Mouse (Mus musculus): ENCODE measurements around the gene Irf2. TPM values are rescaled to one million over a fixed set of nuclear protein-coding genes. Genes with fewer than 3 reads are reported as not detected.
A peak's percentile ranks its signal among the peaks of the same experiment; 100 is the strongest.

Gene Irf2
- total RNA-seq, 2 experiments from 2014 or later, result 56.2 to 62.9 TPM

DNA sequence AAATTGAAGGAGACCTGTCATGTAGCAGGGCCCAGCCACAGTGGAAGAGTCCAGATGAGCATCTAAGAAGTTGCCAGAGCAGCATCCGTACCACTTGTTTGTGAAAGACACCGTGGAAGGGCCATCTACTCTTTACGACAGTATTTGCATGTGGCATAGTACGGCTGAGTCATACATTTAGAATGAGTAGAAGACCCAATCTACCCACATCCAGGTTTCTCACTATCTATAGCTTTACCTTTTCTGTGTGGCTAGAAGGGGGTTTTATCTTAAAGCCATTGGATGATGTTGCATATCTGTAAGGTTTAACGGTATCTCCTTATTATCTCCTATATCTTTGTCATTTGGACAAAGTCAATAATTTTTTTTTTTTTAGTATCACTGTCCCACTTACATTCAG is 59.7 kb downstream of the Irf2 start:
- no peak for DNase-seq (ENCODE audit: low spot score in 2 of 2)

DNA sequence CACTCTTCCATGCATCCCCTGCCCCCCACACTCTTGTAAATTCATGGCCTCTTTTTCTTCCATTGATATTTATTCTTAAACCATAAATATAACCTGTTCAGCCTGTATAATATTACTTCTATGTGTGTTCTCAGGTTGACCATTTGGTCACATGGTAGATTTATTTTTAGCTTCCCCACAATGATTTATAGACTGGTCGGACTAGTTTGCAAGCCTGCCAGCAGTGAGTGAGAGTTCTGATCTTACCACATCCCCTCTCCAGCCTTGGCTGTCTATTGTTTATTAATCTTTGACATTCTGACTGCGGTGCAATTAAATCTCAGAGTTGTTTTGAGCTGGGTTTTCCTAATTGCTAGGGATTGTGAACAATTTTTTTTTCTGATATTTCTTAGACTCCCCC is 60.2 kb downstream of the Irf2 start:
- DNase-seq (ENCODE audit: low spot score in 2 of 2), result no peak

DNA sequence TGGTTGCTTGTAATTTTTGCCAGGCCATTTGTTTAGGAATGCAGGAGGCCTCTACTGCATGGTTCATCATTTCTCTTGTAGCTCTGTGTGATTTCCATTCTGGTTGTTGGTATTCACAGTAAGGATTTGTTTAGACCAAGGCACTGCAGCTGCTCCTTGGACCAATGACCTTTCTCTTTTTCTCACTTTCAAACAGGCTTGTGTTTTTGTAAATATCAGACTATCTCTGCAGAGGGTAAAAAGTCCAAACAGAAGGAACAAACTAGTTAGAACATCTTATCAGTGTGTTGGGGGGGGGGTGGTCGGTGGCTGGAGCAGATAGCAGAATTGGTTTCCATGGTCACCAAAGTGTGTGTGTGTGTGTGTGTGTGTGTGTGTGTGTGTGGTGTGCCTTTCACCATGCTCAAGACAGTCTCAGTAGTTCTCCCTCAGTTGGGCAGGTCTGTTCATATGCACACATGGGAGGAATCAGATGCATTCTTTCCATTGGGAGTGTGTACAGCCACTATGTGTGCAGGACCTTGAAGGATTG is 61.7 kb downstream of the Irf2 start:
- no peak for DNase-seq (ENCODE audit: low spot score in 2 of 2)

DNA sequence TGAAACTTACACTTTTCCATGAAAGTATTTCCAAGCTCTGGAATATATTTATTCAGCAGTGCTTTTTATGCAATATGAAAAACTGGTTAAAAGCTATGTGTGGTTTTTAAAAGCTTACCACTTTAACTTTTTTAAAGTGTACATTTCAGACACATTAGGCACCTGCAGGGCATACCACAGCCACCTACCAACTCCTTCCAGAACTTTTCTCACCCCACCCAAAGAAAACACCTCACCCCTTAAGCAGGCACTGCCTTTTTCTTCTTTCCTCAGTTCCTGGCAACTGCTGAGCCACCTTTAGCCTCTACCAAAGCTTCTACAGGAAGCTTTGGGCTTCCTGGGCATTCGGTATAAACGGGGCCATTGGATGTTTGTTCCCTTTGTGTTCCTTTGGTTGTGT is 62.5 kb downstream of the Irf2 start:
- DNase-seq (ENCODE audit: low spot score in 2 of 2), result no peak

DNA sequence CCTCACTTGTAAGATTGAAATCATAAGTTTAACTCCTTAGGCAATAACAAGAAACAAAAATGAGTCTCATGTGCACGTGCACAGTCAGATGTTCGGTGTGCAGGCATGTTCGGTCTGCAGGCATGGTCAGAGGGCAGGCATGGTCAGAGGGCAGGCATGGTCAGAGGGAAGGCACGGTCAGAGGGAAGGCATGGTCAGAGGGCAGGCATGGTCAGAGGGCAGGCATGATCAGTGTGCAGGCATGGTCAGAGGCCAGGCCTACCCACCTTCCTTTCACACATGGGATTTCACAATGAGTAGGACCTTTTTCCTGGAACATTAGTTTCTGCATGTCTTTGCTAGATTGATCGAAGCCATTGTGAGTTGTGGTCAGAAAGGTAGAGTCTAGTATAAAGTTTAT is 65.2 kb downstream of the Irf2 start:
- DNase-seq (ENCODE audit: low spot score in 2 of 2), result no peak

DNA sequence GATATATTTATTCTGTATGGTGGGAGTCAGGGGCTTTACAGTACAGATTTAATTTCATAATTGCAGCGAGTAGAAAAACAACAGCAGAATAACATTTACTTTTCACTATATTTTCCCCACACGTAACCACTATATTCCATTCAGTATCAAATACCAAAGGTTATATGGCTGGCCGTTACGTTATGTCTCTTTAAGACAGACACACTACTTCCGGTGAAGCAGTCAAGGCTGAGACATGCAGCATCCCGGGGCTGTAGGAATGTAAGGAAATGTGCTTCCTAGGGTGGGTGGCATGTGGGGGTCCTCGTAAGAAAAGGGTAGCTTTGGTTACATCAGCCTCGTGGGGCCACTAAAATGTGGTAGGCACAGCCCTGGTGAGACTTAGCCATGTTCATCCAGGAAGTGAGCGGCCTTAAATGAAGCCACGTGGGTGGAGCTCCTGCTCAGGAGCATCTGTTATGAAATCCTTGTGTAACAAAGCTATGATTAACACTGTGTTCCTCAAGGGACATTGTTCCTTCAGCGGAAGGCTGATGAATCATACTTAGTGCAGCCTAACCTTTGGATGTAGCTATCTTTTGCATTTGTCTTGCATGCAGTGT is 71.6 kb downstream of the Irf2 start:
- peak in 1 of 2 experiments; percentile 10 for DNase-seq (ENCODE audit: low spot score in 2 of 2)

DNA sequence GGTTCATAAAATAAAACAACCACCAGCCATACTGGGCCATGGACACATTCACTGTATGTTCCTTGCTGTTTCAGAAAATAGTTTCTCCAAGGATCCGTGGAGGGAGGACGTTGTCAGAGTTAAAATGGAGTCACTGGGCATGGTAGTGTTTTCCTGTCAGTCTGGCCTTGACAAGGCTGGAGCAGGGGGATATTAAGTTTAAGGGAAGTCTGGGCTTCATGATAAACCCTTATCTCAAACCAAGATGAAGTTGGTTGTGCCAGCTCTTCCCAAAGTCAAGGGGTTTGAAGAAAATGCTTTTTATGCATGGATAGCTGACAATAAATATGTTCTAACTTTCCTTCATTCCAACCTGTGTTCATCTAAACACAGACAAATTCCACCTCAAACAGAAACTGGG is 72.4 kb downstream of the Irf2 start:
- no peak for DNase-seq (ENCODE audit: low spot score in 2 of 2)

DNA sequence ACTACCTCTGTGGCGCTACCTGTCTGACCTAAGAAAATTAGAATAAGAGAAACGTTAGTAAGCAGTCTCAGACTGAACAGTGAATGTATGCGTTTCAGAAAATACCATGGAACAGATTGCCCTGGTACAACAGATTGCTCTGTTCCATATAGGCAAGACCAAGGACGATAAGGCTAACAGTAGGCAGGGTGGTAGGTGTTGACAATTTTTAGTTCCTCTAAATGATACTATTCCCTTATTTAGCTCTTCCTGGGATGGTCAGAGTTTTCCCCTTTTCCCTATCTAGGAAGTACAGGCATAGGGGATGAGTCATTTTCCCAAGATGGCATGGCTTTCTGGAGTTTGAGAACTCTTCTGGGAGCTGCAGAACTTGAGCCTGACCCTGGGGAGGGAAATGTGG is 73.4 kb downstream of the Irf2 start:
- DNase-seq (ENCODE audit: low spot score in 2 of 2), result no peak

DNA sequence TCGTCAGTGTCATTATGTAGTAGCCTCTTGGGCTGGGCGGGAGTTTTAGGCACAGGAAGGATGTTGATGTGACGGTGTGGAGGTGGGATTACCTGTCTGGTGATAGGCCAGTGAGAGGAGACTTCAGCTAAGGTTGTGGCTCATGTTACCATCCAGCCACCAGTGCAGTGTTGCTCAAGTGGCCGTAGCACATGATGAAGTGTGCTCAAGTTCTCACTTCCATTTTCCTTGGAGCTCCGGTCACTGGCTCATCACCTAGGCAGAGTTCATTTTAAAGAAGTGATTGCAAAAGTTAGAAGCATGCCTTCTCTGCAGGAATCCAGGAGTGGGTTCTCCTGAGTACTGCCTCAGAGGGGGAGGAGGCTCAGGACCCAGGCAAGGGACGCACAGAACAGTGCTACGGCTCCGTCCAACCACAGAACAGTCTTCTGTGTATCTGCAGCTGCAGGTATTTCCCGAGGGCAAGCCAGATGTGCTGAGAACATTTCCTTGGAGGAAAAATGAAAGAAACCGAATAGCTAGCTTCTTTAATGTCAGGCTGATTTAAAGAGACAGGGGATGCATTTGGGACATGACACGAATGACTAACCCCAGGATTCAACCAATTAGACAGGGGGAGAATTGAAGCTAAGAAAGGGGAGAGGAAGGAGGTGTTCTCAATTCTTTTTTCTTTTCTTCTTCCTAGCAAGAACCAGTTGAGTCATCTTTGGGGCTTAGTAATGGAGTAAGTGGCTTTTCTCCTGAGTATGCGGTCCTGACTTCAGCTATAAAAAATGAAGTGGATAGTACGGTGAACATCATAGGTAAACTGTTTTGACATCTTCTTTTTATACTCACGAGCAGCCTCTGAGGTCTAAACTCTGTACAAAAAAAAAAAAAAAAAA is 78.8 kb downstream of the Irf2 start:
- no peak for DNase-seq (ENCODE audit: low spot score in 2 of 2)

DNA sequence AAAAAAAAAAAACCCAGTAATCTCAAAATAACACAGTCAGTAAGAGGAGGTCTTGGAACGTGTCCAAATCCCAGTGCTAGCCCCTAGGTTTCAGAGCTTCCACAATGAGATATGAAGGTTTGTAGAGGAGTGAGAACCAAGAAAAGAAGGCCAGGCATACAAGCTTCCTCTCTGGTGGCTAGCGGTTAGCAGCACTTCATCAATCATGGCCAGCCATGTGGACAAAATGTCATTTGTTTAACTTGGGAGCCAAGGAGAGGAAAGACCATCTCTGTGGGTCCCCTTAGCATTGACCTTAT is 79.4 kb downstream of the Irf2 start:
- DNase-seq (ENCODE audit: low spot score in 2 of 2), result no peak

DNA sequence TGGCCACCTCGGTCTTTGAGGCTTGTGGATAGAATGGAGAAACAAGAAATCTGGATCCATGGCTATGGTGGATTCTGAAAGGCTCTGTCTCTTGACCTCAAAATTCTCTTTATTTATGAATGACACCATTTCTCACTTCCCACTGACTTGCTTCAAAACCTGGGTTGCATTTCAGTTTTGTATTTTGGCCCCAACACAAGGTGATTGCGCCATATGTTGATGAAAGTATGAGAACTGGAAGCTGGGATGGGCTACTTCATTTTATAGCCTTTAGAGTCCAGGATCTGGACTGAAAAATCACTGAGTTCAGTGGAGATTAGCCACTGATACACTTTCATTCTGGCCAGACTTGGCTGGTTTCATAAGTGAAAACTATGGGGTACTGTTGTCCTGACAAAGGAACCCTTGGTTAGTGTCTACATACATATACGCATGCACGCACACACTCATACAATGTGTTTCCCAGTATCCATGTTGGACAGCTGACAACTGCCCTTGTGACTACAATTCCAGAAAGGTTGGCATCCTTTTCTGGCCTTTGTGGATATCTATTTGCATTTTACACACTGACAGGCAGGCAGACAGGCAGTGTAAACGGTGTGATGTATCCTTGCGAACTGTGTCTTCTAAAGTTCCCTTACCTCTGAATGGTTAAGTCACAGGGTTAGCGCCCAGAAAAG is 89.3 kb downstream of the Irf2 start:
- no peak for DNase-seq (ENCODE audit: low spot score in 2 of 2)

DNA sequence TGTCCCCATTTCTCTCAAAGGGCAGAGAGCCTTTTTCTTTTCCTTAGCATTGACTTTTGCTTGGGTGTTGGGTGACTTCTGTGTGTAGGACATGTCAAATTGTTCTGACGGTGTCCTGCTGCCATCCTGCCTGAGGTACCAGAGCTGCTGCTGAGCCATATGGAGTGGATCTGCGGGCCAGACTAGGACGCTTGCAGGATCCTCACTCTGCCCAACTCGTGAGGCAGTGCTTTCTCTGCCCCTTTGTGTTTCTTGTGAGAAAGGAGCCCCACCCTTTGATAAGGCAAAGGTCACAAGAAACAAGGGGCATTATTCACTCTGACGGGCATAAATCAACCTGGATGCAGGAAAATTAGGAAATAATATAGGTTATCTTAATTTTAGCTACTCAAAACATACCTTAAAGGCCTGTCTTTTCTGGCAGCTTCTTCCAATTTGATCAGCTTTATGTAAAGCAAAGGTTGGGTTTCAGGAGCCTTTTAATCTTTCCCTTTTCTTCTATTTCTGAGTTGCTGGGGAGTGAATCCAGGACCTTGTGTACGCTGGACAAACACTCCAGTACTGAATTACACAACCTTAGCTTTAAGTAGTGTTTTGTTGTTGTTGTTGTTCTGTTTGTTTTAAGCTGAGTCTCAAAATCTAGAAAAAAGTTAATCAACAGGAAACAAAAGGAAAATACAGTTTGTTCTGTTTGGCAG is 90.0 kb downstream of the Irf2 start:
- no peak for DNase-seq (ENCODE audit: low spot score in 2 of 2)

DNA sequence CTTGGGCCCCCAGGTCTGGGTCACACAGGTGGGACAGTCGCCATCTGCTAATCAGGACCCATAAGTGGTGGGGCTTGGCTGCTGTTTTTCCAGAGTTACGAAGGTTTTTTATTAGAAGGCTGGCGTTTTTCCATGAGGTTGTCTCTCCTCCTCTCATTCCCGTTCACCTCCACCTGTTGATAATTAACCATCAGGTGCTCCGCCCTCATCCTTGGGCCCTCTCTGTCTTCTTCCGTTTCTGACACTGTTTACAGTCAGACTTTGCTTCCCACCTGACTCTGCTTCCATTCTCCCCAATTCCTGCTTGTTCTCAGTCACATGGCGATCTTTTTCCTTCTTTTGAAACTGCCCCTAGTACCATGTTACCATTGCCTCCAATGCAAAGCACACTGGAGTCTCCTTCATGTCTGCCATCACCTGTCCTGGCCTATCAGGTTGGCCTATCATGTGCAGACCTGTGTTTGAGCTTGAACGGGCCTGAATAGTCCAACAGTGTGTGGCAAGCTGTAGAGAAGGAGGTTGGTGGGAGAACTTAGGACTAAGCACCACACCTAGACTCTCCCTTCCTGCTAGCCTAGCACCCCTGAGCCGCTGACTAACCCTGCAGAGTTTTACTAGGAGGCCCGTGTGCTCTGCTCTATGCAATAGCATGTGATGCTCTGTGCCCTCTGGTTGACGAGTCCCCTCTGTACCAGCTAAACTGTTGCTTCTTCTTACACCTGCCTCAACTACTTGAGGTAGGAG is 90.8 kb downstream of the Irf2 start:
- DNase-seq (ENCODE audit: low spot score in 2 of 2), result no peak

DNA sequence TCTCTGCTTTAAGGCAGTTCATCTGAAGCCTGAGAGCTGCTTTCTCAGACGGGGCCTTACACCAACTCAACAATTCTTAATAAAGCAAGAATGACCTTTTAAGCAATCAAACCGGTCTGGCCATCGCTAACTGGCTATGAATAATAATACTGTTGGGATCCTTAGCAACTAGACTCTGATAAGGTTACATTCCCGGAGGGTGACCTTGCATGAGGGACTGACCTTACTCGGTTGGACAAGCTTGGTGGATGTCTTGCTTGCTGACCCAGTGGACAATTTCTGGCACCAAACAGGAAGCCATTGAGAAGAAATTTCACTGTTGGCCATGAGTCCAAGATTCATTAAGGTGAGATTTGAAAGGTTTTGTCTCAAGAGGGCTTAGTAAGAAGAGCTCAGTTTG is 92.4 kb downstream of the Irf2 start:
- DNase-seq (ENCODE audit: low spot score in 2 of 2), result no peak

DNA sequence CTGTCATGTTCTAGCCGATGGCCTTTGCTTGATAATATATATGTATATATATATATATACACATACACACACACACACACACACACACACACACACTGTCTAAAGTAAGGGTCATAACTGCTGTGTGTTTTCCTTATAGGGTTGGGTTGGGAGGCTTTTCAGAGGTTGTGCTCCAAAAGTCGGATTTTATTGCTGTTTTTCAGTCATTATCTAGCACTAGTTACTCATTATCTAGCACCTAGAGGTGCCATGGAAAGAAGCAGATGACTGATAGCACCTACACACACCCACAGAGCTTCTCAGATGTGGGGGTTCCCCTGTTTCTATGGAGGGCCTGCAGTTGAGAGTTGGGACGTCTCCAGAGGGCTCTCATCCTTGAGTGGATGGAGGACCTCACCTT is 92.9 kb downstream of the Irf2 start:
- DNase-seq (ENCODE audit: low spot score in 2 of 2), result no peak

DNA sequence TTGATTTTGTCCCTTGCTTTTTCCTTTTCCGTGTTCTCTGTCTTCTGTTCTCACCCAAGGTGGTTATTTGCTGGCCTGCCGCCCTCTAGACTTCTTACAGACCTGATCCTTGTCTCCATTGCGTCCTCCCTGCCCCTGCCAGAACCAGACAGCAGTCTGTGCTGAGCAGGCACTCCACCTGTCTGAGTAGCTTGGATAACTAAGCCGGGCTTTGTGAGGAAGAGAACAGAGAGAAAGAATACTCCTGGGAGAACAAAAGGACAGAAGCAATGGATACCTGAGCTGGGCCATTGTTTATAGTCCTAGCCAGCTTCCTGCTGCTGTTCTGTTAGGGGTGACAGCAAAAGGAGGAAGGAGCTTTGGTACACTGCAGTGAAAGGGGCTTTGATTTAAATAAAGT is 94.2 kb downstream of the Irf2 start:
- DNase-seq (ENCODE audit: low spot score in 2 of 2), result no peak

DNA sequence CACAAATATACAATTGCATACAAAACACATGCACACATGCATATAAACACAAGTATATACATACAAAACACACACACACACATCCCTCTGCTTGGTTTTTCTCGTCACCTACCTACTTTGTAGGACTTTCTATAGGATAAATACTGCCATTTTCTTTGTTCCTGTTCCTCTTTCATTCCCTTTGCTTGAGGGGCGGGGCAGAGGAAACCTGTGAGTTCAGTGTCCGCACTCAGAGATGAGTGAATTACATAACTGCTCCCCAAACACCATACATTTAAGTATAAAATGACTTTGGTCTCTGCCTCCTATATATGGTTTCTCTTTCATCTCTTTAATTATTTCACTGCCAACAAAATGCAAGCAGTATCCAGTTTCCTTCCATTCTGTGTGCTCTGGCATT is 94.9 kb downstream of the Irf2 start:
- DNase-seq (ENCODE audit: low spot score in 2 of 2), result no peak

DNA sequence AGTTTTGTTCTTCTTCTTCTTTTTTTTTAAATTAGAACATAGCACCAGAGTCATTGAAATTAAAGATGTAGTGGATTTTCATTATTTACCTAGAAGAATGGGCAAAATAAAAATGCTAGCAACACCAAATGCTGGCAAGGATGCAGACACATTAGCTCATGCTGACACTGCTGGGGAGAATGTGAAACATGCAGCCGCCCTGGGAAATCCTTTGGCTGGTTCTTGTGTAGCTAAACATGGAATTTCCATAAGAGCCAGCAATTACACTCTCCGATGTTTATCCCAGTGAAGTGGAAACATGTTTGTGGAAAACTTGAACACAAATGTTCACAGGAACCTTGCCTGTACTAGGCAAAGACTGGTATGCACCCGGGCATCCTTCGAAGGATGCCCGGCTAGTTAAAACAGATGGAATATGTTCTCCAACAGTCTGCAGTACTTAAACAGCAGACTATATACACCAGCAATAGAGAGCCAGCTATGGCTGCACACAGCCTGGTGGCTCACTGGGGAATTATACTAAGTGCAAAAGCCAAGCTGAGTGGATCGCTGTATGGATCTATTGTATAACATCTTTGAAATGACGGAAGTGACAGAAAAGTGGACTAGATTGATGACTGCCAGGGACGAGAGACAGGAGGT is 96.6 kb downstream of the Irf2 start:
- DNase-seq (ENCODE audit: low spot score in 2 of 2), result no peak

DNA sequence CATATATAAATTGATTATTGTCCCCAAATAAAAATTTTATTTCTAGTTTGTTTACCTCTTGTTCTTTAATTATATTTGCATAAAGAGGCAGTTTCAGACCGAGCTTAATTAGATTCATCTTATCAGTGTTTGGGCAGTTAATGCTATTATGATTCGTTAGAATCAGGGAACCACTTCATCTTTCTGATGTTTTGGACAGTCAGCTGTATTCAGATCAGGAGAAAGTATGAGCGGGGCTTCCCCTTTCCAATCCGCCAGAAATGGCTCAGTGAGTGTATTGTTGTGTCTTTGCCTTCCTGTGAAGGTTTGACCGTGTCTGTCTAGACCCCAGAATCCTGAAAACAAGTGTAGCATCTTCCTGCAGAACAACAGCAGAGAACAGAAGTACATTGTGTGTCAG is 97.4 kb downstream of the Irf2 start:
- no peak for DNase-seq (ENCODE audit: low spot score in 2 of 2)

DNA sequence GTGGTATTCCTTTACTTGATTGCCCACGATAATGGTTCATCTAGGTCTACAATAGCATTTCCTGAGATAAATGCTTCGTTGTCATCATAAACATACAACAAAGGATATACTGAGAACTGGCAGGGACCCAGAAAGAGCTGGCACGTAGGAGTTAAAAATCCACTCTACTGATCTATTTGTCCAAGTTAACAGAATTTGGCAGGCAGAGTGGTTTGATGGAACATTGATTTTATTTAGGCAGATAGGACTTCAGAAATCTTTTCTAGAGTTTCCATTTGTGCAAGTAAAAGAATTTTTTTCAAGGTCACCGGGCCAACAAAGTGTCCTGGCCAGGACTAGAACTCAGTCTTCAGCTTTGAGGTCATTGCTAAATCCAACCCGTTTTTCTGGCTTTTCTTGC is 98.5 kb downstream of the Irf2 start:
- no peak for DNase-seq (ENCODE audit: low spot score in 2 of 2)

DNA sequence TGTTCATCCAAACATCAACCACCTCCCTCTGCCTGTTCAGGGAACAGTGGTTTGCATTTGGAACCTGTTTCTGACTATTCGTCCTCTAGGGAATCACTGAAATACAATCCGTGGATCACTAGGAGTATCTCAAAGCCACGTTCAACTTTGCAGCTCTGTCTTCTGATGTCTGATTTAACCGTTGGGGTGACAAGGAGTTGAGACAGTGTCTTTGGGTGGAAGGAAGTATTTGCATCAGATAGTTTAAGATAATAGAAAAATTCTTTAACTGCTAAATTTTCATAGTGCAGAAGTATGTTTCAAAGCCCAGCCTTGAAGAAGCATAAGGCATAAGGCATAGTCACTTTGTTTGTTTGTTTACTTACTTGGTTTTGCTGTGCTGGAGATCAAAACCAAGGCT is 100.9 kb downstream of the Irf2 start:
- DNase-seq (ENCODE audit: low spot score in 2 of 2), result no peak
